Mouse (Mus musculus) C2C12 (cell line): Measurements from ENCODE around the gene Yipf1. TPM values are rescaled to one million over a fixed set of nuclear protein-coding genes. Genes with fewer than 3 reads are reported as not detected.

Experiments used
- H3K27me3 ChIP-seq: one replicate; pipeline ENCODE4 v1.6.1; 2011; ENCODE audit not compliant: control insufficient read depth, insufficient read depth, insufficient read length
- H3K36me3 ChIP-seq: one replicate; pipeline ENCODE4 v1.6.1; 2011; ENCODE audit not compliant: control insufficient read depth, insufficient read depth
- H3K4me3 ChIP-seq: one replicate; pipeline ENCODE4 v1.5.1; 2011; ENCODE audit warnings: mild to moderate bottlenecking, control low read depth; ENCODE audit not compliant: poor library complexity, insufficient read depth, severe bottlenecking
- H3K79me2 ChIP-seq: one replicate; pipeline ENCODE4 v1.6.1; 2011; ENCODE audit not compliant: control insufficient read depth, insufficient read depth
- H3K79me3 ChIP-seq: one replicate; pipeline ENCODE4 v1.6.1; 2011; ENCODE audit warnings: low read depth, control low read depth
- H3ac ChIP-seq: one replicate; pipeline ENCODE3; 2011; ENCODE audit warnings: low read depth; ENCODE audit not compliant: control insufficient read depth, insufficient read length
- CEBPB ChIP-seq: IDR thresholded peaks from one replicate; pipeline ENCODE4 v1.6.1; 2011; ENCODE audit warnings: low read depth, mild to moderate bottlenecking, control low read depth, moderate library complexity
- CTCF ChIP-seq: IDR thresholded peaks from one replicate; pipeline ENCODE4 v1.5.1; 2011; ENCODE audit not compliant: control insufficient read depth, insufficient read depth, insufficient read length
- FOSL1 ChIP-seq: IDR thresholded peaks from one replicate; pipeline ENCODE4 v1.8.0; 2011; ENCODE audit warnings: mild to moderate bottlenecking, low read length; ENCODE audit not compliant: poor library complexity, insufficient read depth, severe bottlenecking
- MAX ChIP-seq: IDR thresholded peaks from one replicate; pipeline ENCODE4 v1.6.1; 2011; ENCODE audit warnings: mild to moderate bottlenecking, control low read depth
- MYOD1 ChIP-seq: IDR thresholded peaks from one replicate; pipeline ENCODE4 v1.6.1; 2011; ENCODE audit warnings: low read depth; ENCODE audit not compliant: control insufficient read depth, insufficient read length
- MYOG ChIP-seq: IDR thresholded peaks from one replicate; pipeline ENCODE4 v1.6.1; 2011; ENCODE audit not compliant: control insufficient read depth, insufficient read length; ENCODE audit errors: extremely low read depth
- USF1 ChIP-seq: IDR thresholded peaks from one replicate; pipeline ENCODE4 v1.6.1; 2011; ENCODE audit warnings: low read depth, mild to moderate bottlenecking, control low read depth, moderate library complexity
- polyA plus RNA-seq: library from polyadenylated mRNA; unstranded; fragments of >200 nt; fragmentation: generic; extraction: Trizol; gene quantifications from one replicate; pipeline ENCODE4 v1.2.1, GENCODE M21; 2012; ENCODE audit warnings: missing spikeins

The Yipf1 gene
- polyA plus RNA-seq, 1 experiment = 35.1 TPM

GRCm38 (mm10) chr4:107347221-107347620, 33.1 kb downstream of the Yipf1 start:
- TF ChIP-seq MYOG (no peak), USF1 (no peak), MYOD1 (no peak), CTCF (no peak), MAX (no peak)
- no peaks in the 10 kb centered on the region for H3K27me3 ChIP-seq

GRCm38 (mm10) chr4:107348529-107349310, 34.6 kb downstream of the Yipf1 start:
- no peak overlapping the region for H3K4me3 ChIP-seq

More at GRCm38 (mm10) chr4:107347221-107347620, 33.1 kb downstream of the Yipf1 start:
- Histone ChIP-seq H3K79me3 (no peaks in the 10 kb centered on the region), H3K79me2 (no peaks in the 10 kb centered on the region), H3ac (no peak overlapping the region), H3K4me3 (no peak overlapping the region), H3K36me3 (peaks cover 1% of the 10 kb centered on the region)

GRCm38 (mm10) chr4:107349311-107350008, 35.3 kb downstream of the Yipf1 start:
- Histone ChIP-seq H3K27me3 (no peaks in the 10 kb centered on the region), H3ac (no peak overlapping the region), H3K36me3 (no peaks in the 10 kb centered on the region), H3K4me3 (no peak overlapping the region), H3K79me3 (no peaks in the 10 kb centered on the region), H3K79me2 (no peaks in the 10 kb centered on the region)
- no peak for TF ChIP-seq MYOG
- TF ChIP-seq FOSL1 = no peak
- TF ChIP-seq USF1 = no peak
- peak; percentile 46 for TF ChIP-seq CTCF

More at GRCm38 (mm10) chr4:107348529-107349310, 34.6 kb downstream of the Yipf1 start:
- Histone ChIP-seq H3K79me3 (no peaks in the 10 kb centered on the region), H3K79me2 (no peaks in the 10 kb centered on the region), H3K36me3 (no peaks in the 10 kb centered on the region), H3K27me3 (no peaks in the 10 kb centered on the region), H3ac (no peak overlapping the region)
- TF ChIP-seq MAX (no peak), CTCF (no peak), FOSL1 (no peak), MYOD1 (no peak)

- TF ChIP-seq FOSL1 (no peak), MAX (no peak), MYOD1 (no peak), USF1 (no peak), CEBPB (no peak), CTCF (no peak), MYOG (no peak)
- Histone ChIP-seq H3K79me3 (no peaks in the 10 kb centered on the region), H3K79me2 (no peaks in the 10 kb centered on the region), H3K4me3 (no peak overlapping the region), H3K27me3 (no peaks in the 10 kb centered on the region), H3ac (no peak overlapping the region), H3K36me3 (no peaks in the 10 kb centered on the region)
Measured at GRCm38 (mm10) chr4:107351368-107351767, 37.2 kb downstream of the Yipf1 start.

GRCm38 (mm10) chr4:107353612-107354011, 39.4 kb downstream of the Yipf1 start:
- TF ChIP-seq MYOG (no peak), FOSL1 (no peak), MAX (no peak), USF1 (no peak), CTCF (no peak), MYOD1 (no peak), CEBPB (no peak)
- H3K79me2 ChIP-seq = no peaks in the 10 kb centered on the region
- no peak overlapping the region for H3ac ChIP-seq
- H3K4me3 ChIP-seq = no peak overlapping the region
- H3K36me3 ChIP-seq = no peaks in the 10 kb centered on the region
- no peaks in the 10 kb centered on the region for H3K27me3 ChIP-seq
- no peaks in the 10 kb centered on the region for H3K79me3 ChIP-seq
